Mouse (Mus musculus): ENCODE results near the gene Gas2. TPM values are rescaled to one million over a fixed set of nuclear protein-coding genes. Genes with fewer than 3 reads are reported as not detected.

The Gas2 gene
- polyA plus RNA-seq, 1 experiment, result 14.0 TPM

GRCm38 (mm10) chr7:51894939-51895338 lies 33.1 kb downstream of the Gas2 start:
- Histone ChIP-seq H3K79me3 (ENCODE audit: low read depth) (no peaks in the 10 kb centered on the region), H3ac (ENCODE audit: control insufficient read depth, insufficient read length, low read depth) (no peak overlapping the region), H3K27me3 (ENCODE audit: control insufficient read depth, insufficient read depth, insufficient read length) (no peaks in the 10 kb centered on the region), H3K4me3 (ENCODE audit: insufficient read depth, poor library complexity, severe bottlenecking) (no peak overlapping the region), H3K36me3 (ENCODE audit: control insufficient read depth, insufficient read depth) (no peaks in the 10 kb centered on the region), H3K79me2 (ENCODE audit: control insufficient read depth, insufficient read depth) (no peaks in the 10 kb centered on the region)
- TF ChIP-seq CEBPB (IDR thresholded peaks at IDR 0.05; ENCODE audit: low read depth) (no peak), MYOD1 (IDR thresholded peaks at IDR 0.05; ENCODE audit: control insufficient read depth, insufficient read length, low read depth) (no peak), FOSL1 (IDR thresholded peaks at IDR 0.05; ENCODE audit: insufficient read depth, low read length, poor library complexity, severe bottlenecking) (no peak), MAX (IDR thresholded peaks at IDR 0.05) (no peak), MYOG (IDR thresholded peaks at IDR 0.05; ENCODE audit: control insufficient read depth, extremely low read depth, insufficient read length) (no peak), CTCF (IDR thresholded peaks at IDR 0.05; ENCODE audit: control insufficient read depth, insufficient read depth, insufficient read length) (no peak), USF1 (IDR thresholded peaks at IDR 0.05; ENCODE audit: low read depth) (no peak)

GRCm38 (mm10) chr7:51899066-51899465 lies 37.3 kb downstream of the Gas2 start:
- no peaks in the 10 kb centered on the region for H3K79me3 ChIP-seq (ENCODE audit: low read depth)
- no peak overlapping the region for H3ac ChIP-seq (ENCODE audit: control insufficient read depth, insufficient read length, low read depth)
- TF ChIP-seq CTCF (IDR thresholded peaks at IDR 0.05; ENCODE audit: control insufficient read depth, insufficient read depth, insufficient read length), result no peak
- TF ChIP-seq MYOG (IDR thresholded peaks at IDR 0.05; ENCODE audit: control insufficient read depth, extremely low read depth, insufficient read length), result no peak
- TF ChIP-seq USF1 (IDR thresholded peaks at IDR 0.05; ENCODE audit: low read depth), result no peak
- no peak for TF ChIP-seq MAX (IDR thresholded peaks at IDR 0.05)
- no peak for TF ChIP-seq CEBPB (IDR thresholded peaks at IDR 0.05; ENCODE audit: low read depth)
- TF ChIP-seq FOSL1 (IDR thresholded peaks at IDR 0.05; ENCODE audit: insufficient read depth, low read length, poor library complexity, severe bottlenecking), result no peak
- H3K36me3 ChIP-seq (ENCODE audit: control insufficient read depth, insufficient read depth), result no peaks in the 10 kb centered on the region
- no peaks in the 10 kb centered on the region for H3K27me3 ChIP-seq (ENCODE audit: control insufficient read depth, insufficient read depth, insufficient read length)
- no peaks in the 10 kb centered on the region for H3K79me2 ChIP-seq (ENCODE audit: control insufficient read depth, insufficient read depth)
- no peak overlapping the region for H3K4me3 ChIP-seq (ENCODE audit: insufficient read depth, poor library complexity, severe bottlenecking)

- H3K4me3 ChIP-seq (ENCODE audit: insufficient read depth, poor library complexity, severe bottlenecking), result no peak overlapping the region
- H3K36me3 ChIP-seq (ENCODE audit: control insufficient read depth, insufficient read depth), result no peaks in the 10 kb centered on the region
- no peak overlapping the region for H3ac ChIP-seq (ENCODE audit: control insufficient read depth, insufficient read length, low read depth)
- no peaks in the 10 kb centered on the region for H3K27me3 ChIP-seq (ENCODE audit: control insufficient read depth, insufficient read depth, insufficient read length)
- no peaks in the 10 kb centered on the region for H3K79me2 ChIP-seq (ENCODE audit: control insufficient read depth, insufficient read depth)
- no peak for TF ChIP-seq MYOG (IDR thresholded peaks at IDR 0.05; ENCODE audit: control insufficient read depth, extremely low read depth, insufficient read length)
- TF ChIP-seq CEBPB (IDR thresholded peaks at IDR 0.05; ENCODE audit: low read depth), result no peak
- no peak for TF ChIP-seq MAX (IDR thresholded peaks at IDR 0.05)
- no peak for TF ChIP-seq CTCF (IDR thresholded peaks at IDR 0.05; ENCODE audit: control insufficient read depth, insufficient read depth, insufficient read length)
- no peak for TF ChIP-seq USF1 (IDR thresholded peaks at IDR 0.05; ENCODE audit: low read depth)
- no peak for TF ChIP-seq MYOD1 (IDR thresholded peaks at IDR 0.05; ENCODE audit: control insufficient read depth, insufficient read length, low read depth)
- no peak for TF ChIP-seq FOSL1 (IDR thresholded peaks at IDR 0.05; ENCODE audit: insufficient read depth, low read length, poor library complexity, severe bottlenecking)
- H3K79me3 ChIP-seq (ENCODE audit: low read depth), result no peaks in the 10 kb centered on the region
Observed at GRCm38 (mm10) chr7:51913292-51914050, 51.7 kb downstream of the Gas2 start.

GRCm38 (mm10) chr7:51914132-51914531 lies 52.3 kb downstream of the Gas2 start:
- Histone ChIP-seq H3K79me3 (ENCODE audit: low read depth) (no peaks in the 10 kb centered on the region), H3ac (ENCODE audit: control insufficient read depth, insufficient read length, low read depth) (no peak overlapping the region), H3K27me3 (ENCODE audit: control insufficient read depth, insufficient read depth, insufficient read length) (no peaks in the 10 kb centered on the region), H3K36me3 (ENCODE audit: control insufficient read depth, insufficient read depth) (no peaks in the 10 kb centered on the region), H3K79me2 (ENCODE audit: control insufficient read depth, insufficient read depth) (no peaks in the 10 kb centered on the region), H3K4me3 (ENCODE audit: insufficient read depth, poor library complexity, severe bottlenecking) (no peak overlapping the region)
- no peak for TF ChIP-seq USF1 (IDR thresholded peaks at IDR 0.05; ENCODE audit: low read depth)

GRCm38 (mm10) chr7:51928761-51929519 lies 67.1 kb downstream of the Gas2 start:
- Histone ChIP-seq H3K27me3 (ENCODE audit: control insufficient read depth, insufficient read depth, insufficient read length) (no peaks in the 10 kb centered on the region), H3K36me3 (ENCODE audit: control insufficient read depth, insufficient read depth) (peaks cover 5% of the 10 kb centered on the region), H3K79me3 (ENCODE audit: low read depth) (no peaks in the 10 kb centered on the region), H3K4me3 (ENCODE audit: insufficient read depth, poor library complexity, severe bottlenecking) (no peak overlapping the region), H3ac (ENCODE audit: control insufficient read depth, insufficient read length, low read depth) (no peak overlapping the region), H3K79me2 (ENCODE audit: control insufficient read depth, insufficient read depth) (no peaks in the 10 kb centered on the region)
- TF ChIP-seq MYOG (IDR thresholded peaks at IDR 0.05; ENCODE audit: control insufficient read depth, extremely low read depth, insufficient read length) (no peak), MAX (IDR thresholded peaks at IDR 0.05) (no peak), FOSL1 (IDR thresholded peaks at IDR 0.05; ENCODE audit: insufficient read depth, low read length, poor library complexity, severe bottlenecking) (no peak), CEBPB (IDR thresholded peaks at IDR 0.05; ENCODE audit: low read depth) (no peak), CTCF (IDR thresholded peaks at IDR 0.05; ENCODE audit: control insufficient read depth, insufficient read depth, insufficient read length) (no peak), USF1 (IDR thresholded peaks at IDR 0.05; ENCODE audit: low read depth) (no peak), MYOD1 (IDR thresholded peaks at IDR 0.05; ENCODE audit: control insufficient read depth, insufficient read length, low read depth) (no peak)

Measured in C2C12 (cell line).